ENCODE assay signal across 17 mouse cellular contexts in the genomic region with DNA sequence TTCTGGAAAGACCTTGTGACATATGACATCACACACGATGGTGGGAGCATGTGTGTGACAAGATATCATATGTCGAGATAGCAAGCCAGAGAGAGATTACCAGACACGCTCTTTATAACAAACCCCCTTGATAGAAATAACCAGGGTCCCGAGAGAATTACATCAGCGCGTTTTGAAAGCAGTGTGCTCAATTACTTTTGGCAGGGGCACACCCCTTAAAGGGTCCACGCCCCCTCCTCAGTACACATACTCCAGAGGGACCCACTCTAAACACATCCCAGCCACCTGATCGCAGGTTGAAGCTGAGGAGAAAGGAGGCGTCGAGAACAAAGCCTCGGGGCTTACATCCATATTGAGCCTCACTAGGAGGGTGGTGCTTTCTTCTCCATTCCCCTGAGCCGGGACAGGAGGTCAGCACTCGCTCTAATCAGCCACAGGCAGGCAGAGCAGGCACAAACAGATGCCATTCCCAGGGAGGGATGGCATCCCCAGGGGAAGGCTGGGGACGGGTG. TPM values are rescaled to one million over a fixed set of nuclear protein-coding genes. Genes with fewer than 3 reads are reported as not detected.
DNase-seq lines count a peak whose midpoint lies in the region; ATAC-seq lines count a peak whose summit lies in the region.
"Had no signal": no experiment of that assay in that cellular context is flagged by ENCODE, and none has a peak within 500 bp of the region (broad histone marks: within the 10 kb centered on the region; RNA-seq: fewer than 3 reads in every experiment).

No protein-coding gene starts in this region.

- no peaks in the 10 kb centered on the region for H3K36me3 ChIP-seq in heart, embryonic 14.5 days (ENCODE audit: control insufficient read depth, insufficient read depth, low read length)
- H3K36me3 ChIP-seq in embryonic facial prominence, embryonic 10.5 days (replicated peaks): no peaks in the 10 kb centered on the region
- no peaks in the 10 kb centered on the region for H3K36me3 ChIP-seq in hindbrain, embryonic 13.5 days
- H3K36me3 ChIP-seq in neural tube, embryonic 12.5 days: no peaks in the 10 kb centered on the region

- H3K4me1 ChIP-seq in heart, embryonic 14.5 days (ENCODE audit: control insufficient read depth in 2 of 2, insufficient read depth in 2 of 2, low read length in 2 of 2): peaks cover 9 to 11% of the 10 kb centered on the region in 2 experiments
- H3K4me1 ChIP-seq in embryonic facial prominence, embryonic 10.5 days: peaks cover 36% of the 10 kb centered on the region
- peaks cover 33% of the 10 kb centered on the region for H3K4me1 ChIP-seq in hindbrain, embryonic 13.5 days (replicated peaks)
- H3K4me1 ChIP-seq in neural tube, embryonic 12.5 days: peaks cover 10% of the 10 kb centered on the region

- peak overlapping the region; percentile 18; the same call in 1 of the 2 replicates for H3K4me2 ChIP-seq in heart, embryonic 14.5 days (ENCODE audit: low read length)
- H3K4me2 ChIP-seq in hindbrain, embryonic 13.5 days: peak overlapping the region; percentile 29
- H3K4me2 ChIP-seq in neural tube, embryonic 12.5 days (replicated peaks): no peak overlapping the region

- no peak for ATAC-seq in heart, embryonic 14.5 days (ENCODE audit: insufficient number of reproducible peaks, insufficient read depth, low FRiP score, low read depth)
- ATAC-seq in hindbrain, embryonic 13.5 days (ENCODE audit: low FRiP score): 0 out of 2 replicates have a peak, but pooled peaks have one; percentile 10
- ATAC-seq in neural tube, embryonic 12.5 days (ENCODE audit: low FRiP score, low read depth): peak; percentile 41; the same call in 1 of the 2 replicates
- no peak for ATAC-seq in monocyte, adult 5-6 weeks (replicated peaks; ENCODE audit: insufficient number of reproducible peaks, low FRiP score, low TSS enrichment, poor library complexity, severe bottlenecking)
- ATAC-seq: intestine, embryonic 16.5 days had no signal

- 22% methylated on average over 14 of the region's 14 CpGs for WGBS in heart, embryonic 14.5 days
- WGBS in embryonic facial prominence, embryonic 10.5 days: 34% methylated on average over 14 of the region's 14 CpGs
- WGBS in hindbrain, embryonic 13.5 days: 16% methylated on average over 14 of the region's 14 CpGs
- 29% methylated on average over 14 of the region's 14 CpGs for WGBS in neural tube, embryonic 12.5 days

- H3K9ac ChIP-seq in heart, embryonic 14.5 days (ENCODE audit: low read length): 0 out of 2 replicates have a peak overlapping the region, but pooled peaks have one; percentile 25
- H3K9ac ChIP-seq in hindbrain, embryonic 13.5 days: peak overlapping the region; percentile 29; the same call in 1 of the 2 replicates
- H3K9ac ChIP-seq in neural tube, embryonic 12.5 days: no peak overlapping the region

- no peak overlapping the region for H3K4me3 ChIP-seq in heart, embryonic 14.5 days (ENCODE audit: control insufficient read depth in 1 of 2, insufficient read depth in 1 of 2, low read depth in 1 of 2, low read length in 2 of 2)
- H3K4me3 ChIP-seq in embryonic facial prominence, embryonic 10.5 days: 0 out of 2 replicates have a peak overlapping the region, but pooled peaks have one; percentile 13
- no peak overlapping the region for H3K4me3 ChIP-seq in hindbrain, embryonic 13.5 days
- H3K4me3 ChIP-seq in neural tube, embryonic 12.5 days: no peak overlapping the region
- H3K4me3 ChIP-seq: layer of hippocampus, adult 2 months had no signal

- DNase-seq in heart, adult 8-10 months (ENCODE audit: low spot score): no peak
- DNase-seq in embryonic facial prominence, embryonic 10.5 days (ENCODE audit: low spot score): no peak
- no peak for DNase-seq in thymus, postnatal 0 days (ENCODE audit: low spot score)
- DNase-seq in frontal cortex, postnatal 25 days (ENCODE audit: low spot score in 2 of 2): no peak
- DNase-seq: adrenal gland, postnatal 25 days; cerebellum, adult 2 months; spleen, adult 18-20 months; thymus, adult 18-20 months had no signal

- no peak overlapping the region for H3K27ac ChIP-seq in heart, embryonic 14.5 days (replicated peaks in 1 of 2; ENCODE audit: control insufficient read depth in 1 of 2, insufficient read depth in 1 of 2, low read depth in 2 of 2, low read length in 2 of 2)
- no peak overlapping the region for H3K27ac ChIP-seq in embryonic facial prominence, embryonic 10.5 days (replicated peaks)
- H3K27ac ChIP-seq in hindbrain, embryonic 13.5 days: peak overlapping the region; percentile 78
- H3K27ac ChIP-seq in neural tube, embryonic 12.5 days: peak overlapping the region; percentile 11; the same call in 1 of the 2 replicates
- H3K27ac ChIP-seq: layer of hippocampus, adult 2 months; macrophage had no signal

- no peaks in the 10 kb centered on the region for H3K9me3 ChIP-seq in heart, embryonic 14.5 days (ENCODE audit: control insufficient read depth, low read length)
- no peaks in the 10 kb centered on the region for H3K9me3 ChIP-seq in embryonic facial prominence, embryonic 10.5 days
- no peaks in the 10 kb centered on the region for H3K9me3 ChIP-seq in hindbrain, embryonic 13.5 days
- H3K9me3 ChIP-seq in neural tube, embryonic 12.5 days: no peaks in the 10 kb centered on the region

- H3K27me3 ChIP-seq in heart, embryonic 14.5 days (ENCODE audit: control insufficient read depth, insufficient read depth, low read length): peaks cover 10% of the 10 kb centered on the region; the same call in 1 of the 2 replicates
- H3K27me3 ChIP-seq in embryonic facial prominence, embryonic 10.5 days (replicated peaks; ENCODE audit: low read depth, poor library complexity, severe bottlenecking): peaks cover 24% of the 10 kb centered on the region
- no peaks in the 10 kb centered on the region; the same call in 1 of the 2 replicates for H3K27me3 ChIP-seq in hindbrain, embryonic 13.5 days
- H3K27me3 ChIP-seq in neural tube, embryonic 12.5 days (replicated peaks): no peaks in the 10 kb centered on the region

RNA-seq across cellular contexts. Expression of a gene that starts 2.8 kb away (rescaled TPM):
- 0.28 TPM in 1 of 2 replicates, not detected in the other for polyA plus RNA-seq in heart, embryonic 14.5 days (2014; fragmentation: Nextera tagmentation; extraction: Ambion mirVana)
- total RNA-seq in heart, adult 8-10 months (2022): not detected
- polyA plus RNA-seq in embryonic facial prominence, embryonic 10.5 days (2016; fragmentation: Nextera tagmentation; extraction: Ambion mirVana): not detected in 2 replicates
- 0.36 and 1.0 TPM in 2 replicates for polyA plus RNA-seq in hindbrain, embryonic 13.5 days (2015; fragmentation: Nextera tagmentation; extraction: Ambion mirVana)
- polyA plus RNA-seq in neural tube, embryonic 12.5 days (2016; fragmentation: Nextera tagmentation; extraction: Ambion mirVana): not detected in 2 replicates
- polyA plus RNA-seq in thymus, postnatal 0 days (2015; fragmentation: Nextera tagmentation; extraction: Ambion mirVana): not detected in 2 replicates
- not detected in 3 replicates for total RNA-seq in monocyte, adult 5-6 weeks (2017)
- total RNA-seq: adrenal gland, postnatal 25 days had no signal
- polyA plus RNA-seq: C2C12; gonadal fat pad, adult 2 months; intestine, embryonic 16.5 days; macrophage had no signal

RNA-seq across cellular contexts. Expression of a gene that starts 7.8 kb away (rescaled TPM):
- 14.4 and 17.1 TPM in 2 replicates for polyA plus RNA-seq in heart, embryonic 14.5 days (2014; fragmentation: Nextera tagmentation; extraction: Ambion mirVana)
- 10 to 100 TPM; 27.4 to 33.1 (median 29.8) TPM for total RNA-seq in heart, adult 8-10 months (2022)
- polyA plus RNA-seq in embryonic facial prominence, embryonic 10.5 days (2016; fragmentation: Nextera tagmentation; extraction: Ambion mirVana): 12.0 and 12.4 TPM in 2 replicates
- 14.1 and 14.8 TPM in 2 replicates for polyA plus RNA-seq in hindbrain, embryonic 13.5 days (2015; fragmentation: Nextera tagmentation; extraction: Ambion mirVana)
- polyA plus RNA-seq in neural tube, embryonic 12.5 days (2016; fragmentation: Nextera tagmentation; extraction: Ambion mirVana): 34.3 and 37.6 TPM in 2 replicates
- 6.4 and 6.8 TPM in 2 replicates for polyA plus RNA-seq in thymus, postnatal 0 days (2015; fragmentation: Nextera tagmentation; extraction: Ambion mirVana)
- 16.3 to 21.9 TPM (median 19.8 TPM) in 3 replicates for total RNA-seq in monocyte, adult 5-6 weeks (2017)

RNA-seq across cellular contexts. Expression of a gene that starts 37.7 kb away (rescaled TPM):
- 6.4 and 6.6 TPM in 2 replicates for polyA plus RNA-seq in heart, embryonic 14.5 days (2014; fragmentation: Nextera tagmentation; extraction: Ambion mirVana)
- total RNA-seq in heart, adult 8-10 months (2022): 10 to 100 TPM in 3 of 4 experiments, 1 to 10 TPM in 1; 8.7 to 12.6 (median 10.6) TPM
- polyA plus RNA-seq in embryonic facial prominence, embryonic 10.5 days (2016; fragmentation: Nextera tagmentation; extraction: Ambion mirVana): 5.5 and 6.1 TPM in 2 replicates
- polyA plus RNA-seq in hindbrain, embryonic 13.5 days (2015; fragmentation: Nextera tagmentation; extraction: Ambion mirVana): 1.8 and 2.1 TPM in 2 replicates
- 4.9 and 6.5 TPM in 2 replicates for polyA plus RNA-seq in neural tube, embryonic 12.5 days (2016; fragmentation: Nextera tagmentation; extraction: Ambion mirVana)
- 8.8 and 11.2 TPM in 2 replicates for polyA plus RNA-seq in thymus, postnatal 0 days (2015; fragmentation: Nextera tagmentation; extraction: Ambion mirVana)
- total RNA-seq in monocyte, adult 5-6 weeks (2017): 14.1 to 16.7 TPM (median 15.1 TPM) in 3 replicates

RNA-seq across cellular contexts. Expression of a gene that starts 58.4 kb away (rescaled TPM):
- 2.3 and 2.5 TPM in 2 replicates for polyA plus RNA-seq in heart, embryonic 14.5 days (2014; fragmentation: Nextera tagmentation; extraction: Ambion mirVana)
- 1 to 10 TPM in 1 of 4 experiments, under 1 TPM in 3; 0.57 to 1.3 (median 0.98) TPM for total RNA-seq in heart, adult 8-10 months (2022)
- polyA plus RNA-seq in embryonic facial prominence, embryonic 10.5 days (2016; fragmentation: Nextera tagmentation; extraction: Ambion mirVana): 5.9 and 6.5 TPM in 2 replicates
- polyA plus RNA-seq in hindbrain, embryonic 13.5 days (2015; fragmentation: Nextera tagmentation; extraction: Ambion mirVana): 3.1 and 3.3 TPM in 2 replicates
- polyA plus RNA-seq in neural tube, embryonic 12.5 days (2016; fragmentation: Nextera tagmentation; extraction: Ambion mirVana): 7.6 and 9.3 TPM in 2 replicates
- polyA plus RNA-seq in thymus, postnatal 0 days (2015; fragmentation: Nextera tagmentation; extraction: Ambion mirVana): 13.7 and 14.8 TPM in 2 replicates
- not detected in 3 replicates for total RNA-seq in monocyte, adult 5-6 weeks (2017)

Comparison
In these comparisons a context has a peak if more than half of its experiments do, and no peak if none do; other contexts are left out.
1. ATAC-seq: peak in hindbrain, embryonic 13.5 days (single experiment) and neural tube, embryonic 12.5 days (single experiment); none in heart, embryonic 14.5 days (single experiment) and monocyte, adult 5-6 weeks (single experiment).
2. H3K27ac ChIP-seq: peak in hindbrain, embryonic 13.5 days (single experiment) and neural tube, embryonic 12.5 days (single experiment); none in heart, embryonic 14.5 days (0 of 2) and embryonic facial prominence, embryonic 10.5 days (single experiment).